Mouse (Mus musculus) E14TG2a.4 (cell line): ENCODE results near the gene Slc35f3.

Source experiments
- H3K27me3 ChIP-seq: 2 replicates; pipeline ENCODE4 v1.6.1; 2014; ENCODE audit warnings: low read length, control low read depth; ENCODE audit not compliant: insufficient read depth
- H3K36me3 ChIP-seq: 2 replicates; pipeline ENCODE4 v1.6.1; 2014; ENCODE audit warnings: low read length, control low read depth; ENCODE audit not compliant: insufficient read depth
- H3K4me1 ChIP-seq: replicated peaks from 2 replicates; pipeline ENCODE4 v1.6.1; 2014; ENCODE audit warnings: low read depth, low read length, control low read depth
- H3K4me3 ChIP-seq: replicated peaks from 2 replicates; pipeline ENCODE4 v1.5.1; 2014; ENCODE audit warnings: mild to moderate bottlenecking, low read length
- H3K9me3 ChIP-seq: 2 replicates; pipeline ENCODE4 v1.6.1; 2014; ENCODE audit warnings: low read length, control low read depth
- CTCF ChIP-seq: conservative IDR thresholded peaks from 2 replicates; pipeline ENCODE4 v1.5.1; 2014; ENCODE audit warnings: low read length
- NANOG ChIP-seq: IDR thresholded peaks from 2 replicates; pipeline ENCODE4 v1.6.1; 2014; ENCODE audit warnings: borderline replicate concordance, low read length, mixed read lengths
- POU5F1 ChIP-seq: IDR thresholded peaks from 2 replicates; pipeline ENCODE4 v1.6.1; 2014; ENCODE audit warnings: low read length, borderline replicate concordance

Slc35f3 gene

DNA sequence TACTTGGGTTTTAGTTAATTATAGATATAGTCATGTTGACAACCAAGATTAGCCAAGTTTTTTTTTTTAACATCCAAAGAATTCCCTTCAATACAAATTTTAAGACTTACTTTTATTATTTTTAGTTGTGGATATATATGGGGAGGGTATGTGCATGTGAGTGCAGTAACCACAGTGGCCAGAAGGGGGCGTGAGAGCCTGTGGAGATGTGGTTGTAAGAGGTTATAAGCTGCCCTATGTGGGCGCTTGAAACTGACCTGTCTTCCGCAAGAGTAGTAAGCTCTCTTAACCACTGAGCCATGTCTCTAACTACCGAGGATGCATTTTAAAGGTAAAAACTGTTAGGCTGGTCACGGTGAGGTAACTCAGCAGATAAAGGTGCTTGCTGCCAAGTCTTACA, 45.1 kb downstream of the Slc35f3 start:
- H3K27me3 ChIP-seq = peaks cover 11% of the 10 kb centered on the region; the same call in 1 of the 2 replicates
- H3K9me3 ChIP-seq = peaks cover 6% of the 10 kb centered on the region; the same call in 1 of the 2 replicates
- TF ChIP-seq POU5F1 = no peak
- TF ChIP-seq CTCF = peak; percentile 37
- TF ChIP-seq NANOG = no peak
- H3K4me1 ChIP-seq = peaks cover 25% of the 10 kb centered on the region
- H3K36me3 ChIP-seq = no peaks in the 10 kb centered on the region
- H3K4me3 ChIP-seq = no peak overlapping the region

DNA sequence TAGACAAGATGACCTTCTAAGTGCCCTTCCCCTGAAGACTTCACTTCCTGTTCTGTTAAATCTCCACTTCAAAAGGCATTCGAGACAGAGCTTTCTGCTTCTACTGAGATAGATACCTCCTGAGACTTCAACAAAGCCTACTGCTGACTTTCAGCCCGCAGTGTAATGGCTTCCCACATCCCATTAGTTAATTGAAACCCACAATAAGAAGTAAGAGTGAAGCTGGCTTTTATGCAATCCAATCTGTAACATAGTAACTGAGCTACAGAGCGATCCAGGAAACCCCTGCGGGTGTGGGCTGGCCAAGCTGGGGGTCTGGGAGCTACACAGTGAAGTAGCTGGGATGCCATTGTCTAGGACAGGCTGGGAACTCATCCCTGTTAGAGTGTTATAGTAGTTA, 46.7 kb downstream of the Slc35f3 start:
- Histone ChIP-seq H3K4me1 (peaks cover 26% of the 10 kb centered on the region), H3K36me3 (no peaks in the 10 kb centered on the region), H3K27me3 (peaks cover 15% of the 10 kb centered on the region; the same call in 1 of the 2 replicates), H3K9me3 (peaks cover 6% of the 10 kb centered on the region; the same call in 1 of the 2 replicates), H3K4me3 (0 out of 2 replicates have a peak overlapping the region, but pooled peaks have one; percentile 26)
- TF ChIP-seq CTCF (no peak), POU5F1 (no peak), NANOG (peak; percentile 68; the same call in 1 of the 2 replicates)

DNA sequence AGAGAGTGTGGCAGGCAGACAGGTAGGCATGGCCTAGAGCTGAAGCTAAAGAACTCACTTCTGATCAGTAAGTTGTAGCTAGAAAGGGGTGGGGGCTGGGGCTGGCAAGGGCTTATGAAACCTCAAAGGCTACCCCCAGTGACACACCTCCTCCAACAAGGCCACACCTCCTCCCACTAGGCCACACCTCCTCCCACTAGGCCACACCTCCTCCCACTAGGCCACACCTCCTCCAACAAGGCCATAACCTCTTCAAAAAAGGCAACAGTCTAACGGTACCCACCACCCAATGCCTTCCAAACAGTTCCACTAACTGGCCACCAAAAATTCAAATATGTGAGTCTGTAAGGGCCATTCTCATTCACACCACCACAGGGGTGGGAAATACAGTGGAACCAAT, 54.9 kb downstream of the Slc35f3 start:
- no peak for TF ChIP-seq CTCF
- Histone ChIP-seq H3K36me3 (no peaks in the 10 kb centered on the region), H3K4me3 (no peak overlapping the region), H3K4me1 (peaks cover 10% of the 10 kb centered on the region), H3K27me3 (0 out of 2 replicates have a peak, but pooled peaks cover 5% of the 10 kb centered on the region), H3K9me3 (no peaks in the 10 kb centered on the region)

DNA sequence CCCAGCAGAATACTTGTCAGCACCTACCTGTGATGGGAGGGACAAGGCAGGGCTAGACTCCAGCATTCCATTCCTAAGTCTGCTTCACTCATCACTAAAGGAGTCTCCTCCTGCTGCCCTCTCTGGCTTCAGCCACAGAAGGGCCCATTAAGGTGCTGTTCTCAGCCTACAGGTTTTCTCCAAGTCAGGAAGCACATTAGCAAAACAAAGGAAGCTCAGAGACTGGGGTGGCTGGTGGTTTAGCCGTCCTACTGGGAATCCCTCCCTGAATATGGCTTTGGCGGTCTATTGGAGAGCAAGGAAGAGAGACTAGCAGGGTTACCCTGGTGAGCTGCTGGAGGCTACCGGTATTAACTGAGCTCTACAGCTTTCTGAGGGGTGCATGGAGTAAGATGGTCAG, 59.6 kb downstream of the Slc35f3 start:
- Histone ChIP-seq H3K4me3 (no peak overlapping the region), H3K4me1 (peaks cover 35% of the 10 kb centered on the region), H3K27me3 (no peaks in the 10 kb centered on the region), H3K36me3 (no peaks in the 10 kb centered on the region), H3K9me3 (no peaks in the 10 kb centered on the region)
- TF ChIP-seq CTCF (no peak), POU5F1 (peak; percentile 53; the same call in 1 of the 2 replicates)

DNA sequence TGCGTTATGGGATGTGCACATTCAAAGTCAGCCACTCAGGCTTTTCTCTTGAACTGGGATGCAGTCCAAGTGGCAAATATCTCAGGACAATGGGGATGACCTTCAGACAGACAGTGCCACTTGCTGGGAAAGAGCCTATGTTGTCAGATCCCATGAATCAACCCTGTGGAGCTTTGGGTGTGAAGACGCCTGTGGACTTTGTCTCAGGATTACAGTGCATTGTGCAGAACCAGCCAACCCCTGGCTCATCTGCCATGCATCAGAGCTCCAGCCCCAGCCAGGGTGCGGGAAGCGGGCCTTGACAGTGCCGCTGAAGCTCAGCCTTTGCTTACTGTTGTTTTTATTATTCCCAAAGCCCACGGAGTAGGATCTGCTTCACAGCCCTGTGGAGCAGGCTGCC, 60.9 kb downstream of the Slc35f3 start:
- no peak for TF ChIP-seq NANOG
- no peak for TF ChIP-seq POU5F1
- TF ChIP-seq CTCF = no peak

DNA sequence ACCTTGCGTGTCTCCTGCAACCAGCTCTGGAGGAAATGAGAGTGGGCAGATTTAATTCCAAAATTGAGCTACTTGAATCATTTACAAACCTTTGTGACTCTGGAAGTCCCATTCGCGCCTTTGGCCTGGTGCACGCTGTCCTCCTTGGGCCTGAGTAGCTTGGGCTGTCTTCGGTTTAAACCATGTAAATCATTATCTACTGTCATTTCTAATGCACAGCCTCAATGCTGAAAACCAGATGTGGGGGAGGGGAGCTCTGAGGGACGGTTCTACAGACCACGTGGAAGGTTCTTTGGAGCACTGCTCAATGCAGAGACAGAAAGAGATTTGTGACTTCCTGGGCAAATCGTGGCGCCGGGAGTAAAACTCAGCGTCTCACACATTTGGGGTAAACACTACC, 61.7 kb downstream of the Slc35f3 start:
- no peak overlapping the region for H3K4me3 ChIP-seq
- H3K36me3 ChIP-seq = no peaks in the 10 kb centered on the region
- peaks cover 10% of the 10 kb centered on the region; the same call in 1 of the 2 replicates for H3K9me3 ChIP-seq
- H3K4me1 ChIP-seq = peaks cover 35% of the 10 kb centered on the region
- H3K27me3 ChIP-seq = no peaks in the 10 kb centered on the region
- TF ChIP-seq CTCF (no peak), NANOG (no peak), POU5F1 (no peak)

More for the DNA sequence above, 60.9 kb downstream of the Slc35f3 start:
- H3K4me1 ChIP-seq = peaks cover 35% of the 10 kb centered on the region
- H3K9me3 ChIP-seq = peaks cover 9% of the 10 kb centered on the region; the same call in 1 of the 2 replicates
- H3K4me3 ChIP-seq = peak overlapping the region; percentile 35
- H3K36me3 ChIP-seq = no peaks in the 10 kb centered on the region
- no peaks in the 10 kb centered on the region for H3K27me3 ChIP-seq

DNA sequence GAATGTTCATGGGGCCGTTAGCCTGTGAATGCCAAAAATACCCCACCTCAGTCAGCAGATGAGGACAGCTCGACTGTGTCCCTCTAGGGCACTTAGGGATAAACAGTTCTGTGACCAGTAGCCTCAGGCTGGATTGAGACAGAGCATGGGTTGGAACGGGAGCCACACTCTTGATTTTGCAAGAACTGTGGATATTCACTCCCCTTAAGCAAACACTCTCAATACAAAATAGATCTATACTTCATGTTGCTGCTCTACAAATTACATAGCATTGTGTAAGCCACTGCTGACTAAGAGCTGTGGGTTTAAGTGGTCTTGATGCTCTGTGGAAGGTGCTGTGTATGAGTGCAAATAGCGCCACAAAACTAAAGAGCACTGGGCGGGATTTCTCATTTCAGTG, 62.3 kb downstream of the Slc35f3 start:
- Histone ChIP-seq H3K27me3 (no peaks in the 10 kb centered on the region), H3K4me1 (peaks cover 35% of the 10 kb centered on the region), H3K4me3 (no peak overlapping the region), H3K36me3 (no peaks in the 10 kb centered on the region), H3K9me3 (peaks cover 10% of the 10 kb centered on the region; the same call in 1 of the 2 replicates)
- no peak for TF ChIP-seq POU5F1
- TF ChIP-seq NANOG = no peak
- no peak for TF ChIP-seq CTCF

DNA sequence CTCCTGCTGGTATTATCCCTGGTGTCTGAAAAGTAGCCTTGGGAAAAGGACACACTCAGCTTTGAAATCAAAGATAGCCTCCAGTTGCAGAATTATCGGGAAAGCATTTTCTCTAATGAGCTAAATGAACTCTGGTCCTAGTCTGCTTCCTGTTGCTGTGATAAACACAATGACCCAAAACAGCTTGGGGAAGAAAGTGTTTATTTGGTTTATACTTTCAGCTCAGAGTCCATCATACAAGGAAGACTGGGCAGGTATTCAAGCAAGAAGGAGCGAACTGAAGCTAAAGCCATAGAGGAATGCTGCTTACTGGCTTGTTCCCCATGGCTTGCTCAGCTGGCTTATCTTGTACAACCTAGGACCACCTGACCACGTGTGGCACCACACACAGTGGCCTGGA, 67.9 kb downstream of the Slc35f3 start:
- TF ChIP-seq NANOG = no peak
- no peak for TF ChIP-seq POU5F1
- TF ChIP-seq CTCF = no peak
- Histone ChIP-seq H3K4me1 (no peaks in the 10 kb centered on the region; the same call in 1 of the 2 replicates), H3K4me3 (no peak overlapping the region), H3K9me3 (peaks cover 10% of the 10 kb centered on the region; the same call in 1 of the 2 replicates), H3K36me3 (no peaks in the 10 kb centered on the region), H3K27me3 (no peaks in the 10 kb centered on the region)
